Mouse (Mus musculus) heart, postnatal 0 days (tissue): ENCODE results near the gene Cstb. TPM values are rescaled to one million over a fixed set of nuclear protein-coding genes. Genes with fewer than 3 reads are reported as not detected.

Experiments used
- ATAC-seq: fragments of 200-750 bp; cut with Nextera tagmentation; 2 replicates; pipeline ENCODE4 v1.8.0; 2017; ENCODE audit warnings: low read depth, moderate number of reproducible peaks, moderate library complexity; ENCODE audit not compliant: insufficient read depth
- DNase-seq: peaks from one replicate; pipeline ENCODE4 v3.0.0-alpha.2; 2016; ENCODE audit warnings: low spot score
- H3K27ac ChIP-seq: fragments of 300-500 bp; sonication (generic); 2 replicates; pipeline ENCODE4 v1.5.1; 2014; ENCODE audit warnings: low read depth, mild to moderate bottlenecking
- H3K27me3 ChIP-seq: fragments of 300-500 bp; sonication (generic); 2 replicates; pipeline ENCODE4 v1.6.1; 2014; ENCODE audit warnings: low read length, mixed read lengths; ENCODE audit not compliant: control insufficient read depth, insufficient read depth
- H3K36me3 ChIP-seq: fragments of 300-500 bp; sonication (generic); replicated peaks from 2 replicates; pipeline ENCODE4 v1.6.1; 2014; ENCODE audit warnings: low read length, mixed read lengths; ENCODE audit not compliant: control insufficient read depth, insufficient read depth
- H3K4me1 ChIP-seq: fragments of 300-500 bp; sonication (generic); 2 replicates; pipeline ENCODE4 v1.6.1; 2014; ENCODE audit warnings: antibody characterized with exemption; ENCODE audit not compliant: control insufficient read depth, insufficient read depth
- H3K4me2 ChIP-seq: fragments of 300-500 bp; sonication (generic); 2 replicates; pipeline ENCODE4 v1.6.1; 2014; ENCODE audit warnings: low read depth, mild to moderate bottlenecking, low read length, moderate library complexity
- H3K4me3 ChIP-seq: fragments of 300-500 bp; sonication (generic); 2 replicates; pipeline ENCODE4 v1.5.1; 2014; ENCODE audit warnings: low read depth, low read length
- H3K9ac ChIP-seq: fragments of 300-500 bp; sonication (generic); replicated peaks from 2 replicates; pipeline ENCODE4 v1.6.1; 2014; ENCODE audit warnings: low read depth, low read length, mixed read lengths
- H3K9me3 ChIP-seq: fragments of 300-500 bp; sonication (generic); replicated peaks from 2 replicates; pipeline ENCODE4 v1.6.1; 2016; ENCODE audit warnings: low read length; ENCODE audit not compliant: control insufficient read depth
- CTCF ChIP-seq: IDR thresholded peaks from 2 replicates; pipeline ENCODE4 v1.5.1; 2016; ENCODE audit warnings: antibody characterized with exemption, control low read depth, low read depth
- EP300 ChIP-seq: IDR thresholded peaks from 2 replicates; pipeline ENCODE4 v1.6.1; 2016; ENCODE audit warnings: antibody characterized with exemption, low read depth
- WGBS: fragments of 180-500 bp; shearing (Covaris S2); extraction: QIAGEN DNeasy Blood & Tissue Kit; methylation state at CpG from one replicate; pipeline ENCODE4 v1.1.7; 2014; 5-methylcytosine and 5-hydroxymethylcytosine counted together
- polyA plus RNA-seq: library from polyadenylated mRNA; unstranded; fragments of >200 nt; fragmentation: Nextera tagmentation; extraction: Ambion mirVana; gene quantifications from 2 replicates; pipeline ENCODE4 v1.2.1, GENCODE M21; 2015
- total RNA-seq: library from RNA; depleted of rRNA; stranded (reverse); fragments of >200 nt; gene quantifications from 2 replicates; pipeline ENCODE4 v1.2.3, GENCODE M21; 2014; ENCODE audit warnings: low replicate concordance

Cstb gene
- total and polyA plus RNA-seq, 2 experiments from 2014 or later = 99.5 to 153 TPM

DNA sequence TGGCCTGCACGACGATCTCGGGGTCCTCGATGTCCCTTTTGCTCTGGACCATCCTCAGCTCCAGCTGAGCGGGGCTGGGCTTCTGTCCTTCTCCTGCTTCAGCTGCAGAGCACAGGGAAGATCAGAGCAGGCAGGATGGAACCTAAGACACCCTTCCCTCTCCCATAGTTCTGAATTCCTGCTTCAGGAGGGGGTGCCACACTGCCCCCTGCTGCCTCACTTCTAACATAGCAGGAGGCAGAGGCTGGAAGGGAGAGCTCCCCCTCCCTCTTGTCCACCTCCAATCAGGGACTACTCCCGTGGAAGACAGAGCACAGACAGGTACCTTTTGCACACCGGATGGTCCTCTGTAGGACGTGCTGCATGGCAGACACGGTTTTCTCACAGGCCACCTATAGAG, 15.3 kb downstream of the Cstb start:
- Histone ChIP-seq H3K4me1 (no peaks in the 10 kb centered on the region), H3K4me2 (no peak overlapping the region), H3K27ac (no peak overlapping the region), H3K27me3 (no peaks in the 10 kb centered on the region), H3K9ac (no peak overlapping the region), H3K4me3 (no peak overlapping the region), H3K36me3 (peaks cover 8% of the 10 kb centered on the region), H3K9me3 (no peaks in the 10 kb centered on the region)
- TF ChIP-seq CTCF (peak; percentile 61), EP300 (no peak)
- 70% methylated on average over 9 of the region's 9 CpGs for WGBS
- no peak for DNase-seq
- ATAC-seq = no peak

DNA sequence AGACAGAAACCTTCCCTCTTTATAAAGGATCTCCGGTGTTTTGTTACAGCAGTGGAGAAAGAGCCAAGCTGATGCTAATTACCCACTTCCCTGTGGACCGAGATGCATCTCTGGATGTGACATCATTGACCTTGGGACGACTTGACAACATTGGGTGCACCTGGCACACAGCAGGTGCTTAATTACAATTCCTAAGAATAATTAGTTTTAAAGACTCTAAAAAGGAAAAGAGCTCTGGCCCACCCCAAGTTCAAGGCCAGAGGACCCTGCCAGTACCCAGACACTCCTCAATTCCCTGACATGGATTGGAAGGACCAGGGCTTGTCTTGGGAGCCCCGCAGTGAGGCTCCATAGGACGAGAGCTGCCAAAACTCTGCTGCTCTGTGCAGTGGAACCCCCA, 16.1 kb downstream of the Cstb start:
- 86% methylated on average over 5 of the region's 5 CpGs for WGBS
- Histone ChIP-seq H3K9ac (no peak overlapping the region), H3K27me3 (no peaks in the 10 kb centered on the region), H3K4me3 (no peak overlapping the region), H3K4me1 (no peaks in the 10 kb centered on the region), H3K27ac (no peak overlapping the region), H3K36me3 (peaks cover 13% of the 10 kb centered on the region), H3K9me3 (no peaks in the 10 kb centered on the region), H3K4me2 (no peak overlapping the region)
- ATAC-seq (no peak), DNase-seq (no peak)
- TF ChIP-seq CTCF (no peak), EP300 (no peak)

DNA sequence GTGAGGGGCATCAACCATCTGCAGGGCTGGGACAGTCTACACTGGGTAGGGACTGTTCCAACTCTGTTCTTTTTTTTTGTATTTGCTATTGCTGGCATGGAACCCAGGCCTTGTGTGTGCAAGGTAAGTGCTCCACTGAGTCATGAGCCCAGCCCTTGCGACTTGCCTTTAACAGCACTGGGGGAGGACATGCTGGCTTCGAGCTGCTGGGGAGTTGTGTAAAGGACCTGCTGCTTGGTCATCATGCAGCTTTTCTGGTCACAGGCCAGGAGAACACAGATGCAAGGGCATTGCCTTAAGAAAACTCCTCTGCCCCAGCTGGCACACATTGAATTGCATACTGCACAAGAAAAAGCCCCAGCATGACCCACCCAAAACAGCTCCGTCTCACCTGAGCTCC, 16.8 kb downstream of the Cstb start:
- no peaks in the 10 kb centered on the region for H3K27me3 ChIP-seq
- H3K9me3 ChIP-seq = no peaks in the 10 kb centered on the region
- no peak overlapping the region for H3K27ac ChIP-seq
- peaks cover 18% of the 10 kb centered on the region for H3K36me3 ChIP-seq
- WGBS = 89% methylated on average over 3 of the region's 3 CpGs
- H3K4me1 ChIP-seq = no peaks in the 10 kb centered on the region
- TF ChIP-seq EP300 = no peak
- no peak for TF ChIP-seq CTCF
- no peak overlapping the region for H3K4me2 ChIP-seq
- DNase-seq (no peak), ATAC-seq (no peak)
- H3K9ac ChIP-seq = no peak overlapping the region
- H3K4me3 ChIP-seq = no peak overlapping the region

DNA sequence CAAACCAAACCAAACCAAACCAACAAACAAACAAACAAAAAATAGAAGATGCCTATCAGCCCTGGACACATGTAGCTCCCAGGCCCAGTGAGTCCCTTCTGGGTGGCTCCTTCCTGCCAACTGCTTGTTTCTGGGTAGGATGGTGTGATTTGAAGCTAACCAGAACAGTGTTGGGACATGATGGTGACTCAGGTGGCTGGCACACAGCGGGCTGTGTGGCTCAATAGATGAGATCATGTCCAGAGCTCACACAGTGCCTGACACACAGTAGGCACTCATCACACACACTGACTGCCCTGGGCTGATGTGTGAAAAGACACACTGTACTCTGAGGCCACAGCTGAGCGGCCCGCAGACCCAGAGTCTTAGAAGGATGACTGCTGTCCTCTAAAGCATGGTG, 20.7 kb downstream of the Cstb start:
- ATAC-seq (no peak), DNase-seq (no peak)
- Histone ChIP-seq H3K4me2 (no peak overlapping the region), H3K9ac (no peak overlapping the region), H3K4me3 (no peak overlapping the region), H3K27ac (no peak overlapping the region), H3K4me1 (no peaks in the 10 kb centered on the region), H3K36me3 (peaks cover 45% of the 10 kb centered on the region), H3K27me3 (no peaks in the 10 kb centered on the region), H3K9me3 (no peaks in the 10 kb centered on the region)
- WGBS = 93% methylated on average over 3 of the region's 3 CpGs
- TF ChIP-seq CTCF = no peak

DNA sequence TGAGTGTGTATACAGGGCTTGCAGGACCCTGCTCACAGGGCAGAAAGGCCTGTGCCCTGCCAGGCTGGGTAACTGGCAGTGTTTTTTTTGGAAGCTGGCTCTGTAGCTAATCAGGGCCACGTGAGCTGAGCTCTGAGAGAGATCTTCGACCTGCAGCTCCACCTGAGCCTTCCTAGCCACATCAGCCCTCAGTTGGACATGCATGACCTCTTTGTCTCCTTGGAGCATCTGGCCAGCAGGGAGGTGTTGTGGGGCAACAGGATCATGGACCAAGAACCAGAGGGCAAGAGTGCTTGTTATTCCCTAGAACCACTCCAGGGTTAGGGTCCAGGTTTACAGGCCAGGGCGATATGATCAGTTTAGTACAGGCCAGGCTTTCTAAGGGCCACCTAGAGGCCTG, 21.9 kb downstream of the Cstb start:
- H3K9ac ChIP-seq = no peak overlapping the region
- H3K4me1 ChIP-seq = no peaks in the 10 kb centered on the region
- no peaks in the 10 kb centered on the region for H3K27me3 ChIP-seq
- peaks cover 47% of the 10 kb centered on the region for H3K36me3 ChIP-seq
- ATAC-seq (no peak), DNase-seq (no peak)
- H3K27ac ChIP-seq = no peak overlapping the region
- no peak overlapping the region for H3K4me3 ChIP-seq
- H3K4me2 ChIP-seq = no peak overlapping the region
- 78% methylated on average over 3 of the region's 3 CpGs for whole genome bisulfite sequencing
- H3K9me3 ChIP-seq = no peaks in the 10 kb centered on the region
- TF ChIP-seq CTCF = no peak
- no peak for TF ChIP-seq EP300

DNA sequence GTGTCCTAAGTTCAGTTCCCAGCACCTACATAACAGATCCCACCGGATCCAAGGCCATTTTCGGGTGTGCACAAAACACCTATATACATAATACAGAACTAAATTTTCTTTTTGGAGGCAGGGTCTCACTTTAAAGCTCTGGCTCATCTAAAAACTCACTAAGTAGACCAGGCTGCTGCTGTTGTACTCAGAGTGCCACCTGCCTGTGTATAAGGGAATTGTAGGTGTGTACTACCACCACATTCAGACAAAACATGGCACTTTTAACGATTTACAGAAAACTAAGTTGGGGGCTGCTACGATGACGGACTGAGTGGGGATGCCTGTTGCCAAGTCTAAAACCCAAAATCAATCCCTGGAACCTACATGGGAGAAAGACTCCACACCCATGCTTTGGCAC, 25.3 kb downstream of the Cstb start:
- Histone ChIP-seq H3K4me1 (0 out of 2 replicates have a peak, but pooled peaks cover 7% of the 10 kb centered on the region), H3K9me3 (no peaks in the 10 kb centered on the region), H3K4me2 (no peak overlapping the region), H3K27me3 (no peaks in the 10 kb centered on the region), H3K36me3 (peaks cover 39% of the 10 kb centered on the region), H3K9ac (no peak overlapping the region), H3K27ac (no peak overlapping the region), H3K4me3 (no peak overlapping the region)
- TF ChIP-seq CTCF (no peak), EP300 (no peak)
- 94% methylated on average over 5 of the region's 5 CpGs for WGBS
- DNase-seq (no peak), ATAC-seq (no peak)
